Mouse (Mus musculus): ENCODE results near the gene Slc48a1.

GRCm38 (mm10) chr15:97749397-97749796, 28.9 kb upstream of the Slc48a1 start:
- TF ChIP-seq EP300 (optimal IDR thresholded peaks at IDR 0.05), result no peak
- TF ChIP-seq CTCF (IDR thresholded peaks at IDR 0.05; ENCODE audit: low read depth), result no peak
